Mouse (Mus musculus) heart, postnatal 0 days (tissue): ENCODE results near the gene Csf1. TPM values are rescaled to one million over a fixed set of nuclear protein-coding genes. Genes with fewer than 3 reads are reported as not detected.

Experiments used
- ATAC-seq: fragments of 200-750 bp; cut with Nextera tagmentation; 2 replicates; pipeline ENCODE4 v1.8.0; 2017; ENCODE audit warnings: low read depth, moderate number of reproducible peaks, moderate library complexity; ENCODE audit not compliant: insufficient read depth
- DNase-seq: peaks from one replicate; pipeline ENCODE4 v3.0.0-alpha.2; 2016; ENCODE audit warnings: low spot score
- H3K27ac ChIP-seq: fragments of 300-500 bp; sonication (generic); 2 replicates; pipeline ENCODE4 v1.5.1; 2014; ENCODE audit warnings: low read depth, mild to moderate bottlenecking
- H3K27me3 ChIP-seq: fragments of 300-500 bp; sonication (generic); 2 replicates; pipeline ENCODE4 v1.6.1; 2014; ENCODE audit warnings: low read length, mixed read lengths; ENCODE audit not compliant: control insufficient read depth, insufficient read depth
- H3K36me3 ChIP-seq: fragments of 300-500 bp; sonication (generic); replicated peaks from 2 replicates; pipeline ENCODE4 v1.6.1; 2014; ENCODE audit warnings: low read length, mixed read lengths; ENCODE audit not compliant: control insufficient read depth, insufficient read depth
- H3K4me1 ChIP-seq: fragments of 300-500 bp; sonication (generic); 2 replicates; pipeline ENCODE4 v1.6.1; 2014; ENCODE audit warnings: antibody characterized with exemption; ENCODE audit not compliant: control insufficient read depth, insufficient read depth
- H3K4me2 ChIP-seq: fragments of 300-500 bp; sonication (generic); 2 replicates; pipeline ENCODE4 v1.6.1; 2014; ENCODE audit warnings: low read depth, mild to moderate bottlenecking, low read length, moderate library complexity
- H3K4me3 ChIP-seq: fragments of 300-500 bp; sonication (generic); 2 replicates; pipeline ENCODE4 v1.5.1; 2014; ENCODE audit warnings: low read depth, low read length
- H3K9ac ChIP-seq: fragments of 300-500 bp; sonication (generic); replicated peaks from 2 replicates; pipeline ENCODE4 v1.6.1; 2014; ENCODE audit warnings: low read depth, low read length, mixed read lengths
- H3K9me3 ChIP-seq: fragments of 300-500 bp; sonication (generic); replicated peaks from 2 replicates; pipeline ENCODE4 v1.6.1; 2016; ENCODE audit warnings: low read length; ENCODE audit not compliant: control insufficient read depth
- CTCF ChIP-seq: IDR thresholded peaks from 2 replicates; pipeline ENCODE4 v1.5.1; 2016; ENCODE audit warnings: antibody characterized with exemption, control low read depth, low read depth
- EP300 ChIP-seq: IDR thresholded peaks from 2 replicates; pipeline ENCODE4 v1.6.1; 2016; ENCODE audit warnings: antibody characterized with exemption, low read depth
- WGBS: fragments of 180-500 bp; shearing (Covaris S2); extraction: QIAGEN DNeasy Blood & Tissue Kit; methylation state at CpG from one replicate; pipeline ENCODE4 v1.1.7; 2014; 5-methylcytosine and 5-hydroxymethylcytosine counted together
- polyA plus RNA-seq: library from polyadenylated mRNA; unstranded; fragments of >200 nt; fragmentation: Nextera tagmentation; extraction: Ambion mirVana; gene quantifications from 2 replicates; pipeline ENCODE4 v1.2.1, GENCODE M21; 2015
- total RNA-seq: library from RNA; depleted of rRNA; stranded (reverse); fragments of >200 nt; gene quantifications from 2 replicates; pipeline ENCODE4 v1.2.3, GENCODE M21; 2014; ENCODE audit warnings: low replicate concordance

Csf1 gene
- total and polyA plus RNA-seq, 2 experiments from 2014 or later = 7.7 to 23.6 TPM

DNA sequence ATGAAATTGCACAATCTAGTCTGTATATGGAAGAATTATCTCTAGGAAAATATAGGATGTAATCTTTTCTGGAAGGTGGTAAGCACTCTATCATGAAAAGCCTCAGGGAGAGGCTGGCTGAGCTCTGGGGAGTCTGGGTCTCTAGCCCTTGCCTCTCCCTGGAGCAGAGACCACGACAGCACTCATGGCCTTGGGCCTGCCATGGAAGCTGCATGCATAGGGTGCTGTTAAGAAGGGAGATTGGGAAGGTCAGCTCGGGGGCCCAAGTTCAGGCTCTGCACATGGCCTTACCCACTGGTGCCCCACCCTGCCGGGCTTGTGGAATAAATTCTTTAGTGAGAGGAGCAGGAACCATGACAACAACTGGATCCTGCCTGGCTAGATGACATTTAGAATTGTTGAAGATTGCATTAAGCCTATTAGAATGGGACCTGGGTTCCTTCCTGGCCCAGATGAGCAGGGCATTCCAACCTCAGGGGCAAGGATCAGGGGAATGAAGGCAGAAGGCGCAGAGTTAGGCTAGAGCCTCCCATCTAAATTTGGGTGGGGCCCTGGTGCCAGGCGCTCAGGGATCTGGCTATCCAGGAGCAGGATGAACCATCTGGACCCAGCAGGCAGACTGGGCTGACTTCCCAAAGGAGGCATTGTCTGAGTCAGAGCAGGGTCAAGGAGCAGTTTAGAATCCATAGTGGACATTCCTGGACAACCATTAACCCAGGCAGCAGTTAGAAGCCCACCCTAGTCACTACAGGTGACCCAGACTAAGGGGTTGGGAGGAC lies 4.4 kb downstream of the Csf1 start:
- H3K27ac ChIP-seq = no peak overlapping the region
- no peak overlapping the region for H3K9ac ChIP-seq
- no peak for ATAC-seq
- DNase-seq = no peak
- H3K27me3 ChIP-seq = no peaks in the 10 kb centered on the region
- no peak overlapping the region for H3K4me3 ChIP-seq
- H3K4me2 ChIP-seq = no peak overlapping the region
- H3K4me1 ChIP-seq = peaks cover 18% of the 10 kb centered on the region
- no peaks in the 10 kb centered on the region for H3K9me3 ChIP-seq
- TF ChIP-seq EP300 (no peak), CTCF (no peak)
- WGBS = 84% methylated on average over 5 of the region's 5 CpGs
- peaks cover 51% of the 10 kb centered on the region for H3K36me3 ChIP-seq

- no peak overlapping the region for H3K9ac ChIP-seq
- H3K4me2 ChIP-seq = no peak overlapping the region
- no peak overlapping the region for H3K27ac ChIP-seq
- WGBS = 53% methylated on average over 3 of the region's 3 CpGs
- no peaks in the 10 kb centered on the region for H3K27me3 ChIP-seq
- no peak overlapping the region for H3K4me3 ChIP-seq
- ATAC-seq = no peak
- no peaks in the 10 kb centered on the region for H3K9me3 ChIP-seq
- peak; percentile 52 for DNase-seq
- TF ChIP-seq CTCF (peak; percentile 76), EP300 (no peak)
- peaks cover 18% of the 10 kb centered on the region for H3K4me1 ChIP-seq
- peaks cover 63% of the 10 kb centered on the region for H3K36me3 ChIP-seq
These were observed 5.6 kb downstream of the Csf1 start for GRCm38 (mm10) chr3:107754632-107755031.

GRCm38 (mm10) chr3:107751607-107752006 lies 8.7 kb downstream of the Csf1 start:
- 74% methylated on average over 3 of the region's 3 CpGs for WGBS
- no peaks in the 10 kb centered on the region for H3K27me3 ChIP-seq
- H3K4me2 ChIP-seq = no peak overlapping the region
- no peak overlapping the region for H3K9ac ChIP-seq
- no peak for ATAC-seq
- TF ChIP-seq CTCF (no peak), EP300 (no peak)
- DNase-seq = no peak
- H3K4me3 ChIP-seq = no peak overlapping the region
- H3K36me3 ChIP-seq = peaks cover 86% of the 10 kb centered on the region
- no peak overlapping the region for H3K27ac ChIP-seq
- H3K9me3 ChIP-seq = no peaks in the 10 kb centered on the region
- no peaks in the 10 kb centered on the region for H3K4me1 ChIP-seq

- Histone ChIP-seq H3K36me3 (peaks cover 86% of the 10 kb centered on the region), H3K27me3 (no peaks in the 10 kb centered on the region), H3K4me1 (no peaks in the 10 kb centered on the region), H3K4me2 (no peak overlapping the region), H3K27ac (no peak overlapping the region), H3K9ac (no peak overlapping the region), H3K4me3 (no peak overlapping the region), H3K9me3 (no peaks in the 10 kb centered on the region)
- DNase-seq (no peak), ATAC-seq (no peak)
- TF ChIP-seq CTCF (no peak), EP300 (no peak)
- WGBS = 68% methylated on average over 9 of the region's 9 CpGs
These were observed 9.3 kb downstream of the Csf1 start for GRCm38 (mm10) chr3:107750775-107751540.

DNA sequence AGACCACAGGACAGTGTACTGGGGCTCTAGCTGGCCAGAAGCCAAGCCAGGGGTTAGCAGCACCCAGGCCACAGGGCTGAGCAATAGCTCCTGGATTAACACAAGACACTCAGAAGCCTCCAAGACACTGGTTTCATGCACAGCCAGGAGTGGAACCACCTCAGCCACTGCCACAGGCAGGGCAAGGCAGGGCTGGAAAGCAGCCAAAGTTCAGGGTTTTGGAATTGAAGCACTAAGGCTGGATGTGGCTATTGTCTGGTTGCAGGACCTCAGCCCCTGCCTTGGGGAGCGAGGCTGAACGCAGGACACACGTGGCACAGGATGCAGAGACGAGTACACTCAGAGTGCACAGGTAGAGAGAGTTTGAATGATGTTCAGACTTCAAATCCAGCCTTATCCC lies 10.8 kb downstream of the Csf1 start:
- Histone ChIP-seq H3K4me1 (no peaks in the 10 kb centered on the region), H3K9me3 (no peaks in the 10 kb centered on the region), H3K27me3 (no peaks in the 10 kb centered on the region), H3K36me3 (peaks cover 88% of the 10 kb centered on the region), H3K27ac (no peak overlapping the region), H3K9ac (no peak overlapping the region), H3K4me3 (no peak overlapping the region), H3K4me2 (no peak overlapping the region)
- DNase-seq (no peak), ATAC-seq (0 out of 2 replicates have a peak, but pooled peaks have one; percentile 18)
- TF ChIP-seq CTCF (no peak), EP300 (no peak)
- 44% methylated on average over 4 of the region's 4 CpGs for whole genome bisulfite sequencing
